Mouse (Mus musculus) layer of hippocampus, adult 9-11 months (tissue): ENCODE measurements around the gene Pde1b.

Experiments
- DNase-seq: peaks from one replicate; pipeline ENCODE4 v3.0.0; 2022

The Pde1b gene

GRCm38 (mm10) chr15:103564981-103565380, 62.1 kb downstream of the Pde1b start, which contains the start of gene Glycam1:
Gene Glycam1, minus strand, starts transcription at chr15:103565081.
- DNase-seq = no peak
